Mouse (Mus musculus) common myeloid progenitor, adult 5-6 weeks (primary cell): ENCODE results near the gene Olfr304. TPM values are rescaled to one million over a fixed set of nuclear protein-coding genes. Genes with fewer than 3 reads are reported as not detected.
"Not testable (repeated sequence)": the region's sequence is repeated elsewhere in the genome, so short reads cannot be mapped to it uniquely, and the experiment has no call there.

ENCODE experiments used
- ATAC-seq: replicated peaks from 2 replicates; pipeline ENCODE4 v1.8.0; 2016; ENCODE audit warnings: low read depth, mild to moderate bottlenecking, moderate TSS enrichment, inconsistent platforms; ENCODE audit not compliant: poor library complexity, severe bottlenecking
- total RNA-seq: library from RNA; stranded (forward); fragments of 200-1000, 187-1606 nt; gene quantifications from 2 replicates; pipeline ENCODE4 v1.2.3, GENCODE M21; 2017

Gene Olfr304
- total RNA-seq, result not detected in 2 replicates

DNA sequence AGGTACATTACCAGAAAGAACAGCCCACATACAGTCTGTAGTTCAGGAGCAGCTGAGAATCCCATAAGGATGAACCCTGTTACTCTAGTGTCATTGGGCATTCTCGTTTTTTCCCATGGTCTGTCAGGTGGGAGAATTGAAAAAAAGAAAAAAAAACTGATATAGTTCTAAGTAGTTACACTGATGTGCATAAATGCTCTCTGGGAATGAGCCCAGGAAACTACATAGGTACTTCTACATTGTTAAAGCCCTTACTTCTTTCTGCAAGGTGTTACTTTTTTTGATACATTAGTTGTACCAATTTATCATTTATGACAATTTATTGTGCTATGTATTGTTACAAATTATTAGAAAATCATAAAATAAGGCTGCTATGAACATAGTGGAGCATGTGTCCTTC lies at the start of gene Olfr304:
Gene Olfr304 (minus strand): TSS at position 101 of the 400 bp plus-strand sequence.
- no peak for ATAC-seq

DNA sequence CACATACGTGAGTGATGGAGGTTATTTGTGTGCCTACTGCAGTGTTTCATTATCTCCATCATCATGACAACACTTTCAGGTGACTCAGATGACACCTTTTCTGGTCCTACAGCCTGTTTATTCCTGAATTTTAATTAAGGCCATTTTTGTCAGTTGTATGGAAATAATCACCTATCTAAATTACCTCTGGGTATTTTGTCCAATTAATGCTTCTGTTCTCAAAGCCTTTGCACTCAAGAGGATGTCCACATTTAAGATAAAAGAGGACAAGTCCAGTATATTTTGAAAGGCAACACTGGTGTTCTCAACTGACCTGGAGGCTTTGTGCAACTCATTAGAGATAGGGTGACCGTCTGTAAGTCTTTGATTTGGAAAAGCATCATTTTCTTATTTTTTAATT lies 17.1 kb upstream of the Olfr304 start, which contains the start of gene Olfr301:
Gene Olfr301 (plus strand): TSS at position 301 of the 400 bp plus-strand sequence.
- no peak for ATAC-seq

- ATAC-seq, result no peak
Measured at GRCm38 (mm10) chr7:86397689-86398088, 11.2 kb upstream of the Olfr304 start, which contains the start of gene Olfr303. TSS of gene Olfr303 (minus strand) at chr7:86397789.

DNA sequence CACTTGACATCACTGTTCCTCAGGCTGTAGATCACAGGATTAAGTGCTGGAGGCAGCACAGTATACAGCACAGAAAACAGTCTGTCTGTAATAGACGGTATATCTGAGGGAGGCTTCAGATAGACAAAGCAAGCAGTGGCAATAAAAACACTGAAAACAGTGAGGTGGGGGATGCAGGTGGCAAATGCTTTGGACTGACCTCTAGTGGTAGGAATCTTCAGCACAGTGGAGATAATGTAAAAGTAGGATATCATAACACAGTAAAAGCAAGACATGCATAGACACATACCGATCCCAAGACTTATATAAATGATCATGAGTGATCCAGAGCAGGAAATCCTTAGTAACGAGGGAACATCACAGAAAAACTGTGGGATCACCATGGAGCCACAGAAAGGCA lies 689 bp downstream of the Olfr304 start:
- ATAC-seq, result no peak

- no peak for ATAC-seq
Measured at GRCm38 (mm10) chr7:86366828-86367227, 19.6 kb downstream of the Olfr304 start, which contains the start of gene Olfr305. TSS of gene Olfr305 (minus strand) at chr7:86366928.

DNA sequence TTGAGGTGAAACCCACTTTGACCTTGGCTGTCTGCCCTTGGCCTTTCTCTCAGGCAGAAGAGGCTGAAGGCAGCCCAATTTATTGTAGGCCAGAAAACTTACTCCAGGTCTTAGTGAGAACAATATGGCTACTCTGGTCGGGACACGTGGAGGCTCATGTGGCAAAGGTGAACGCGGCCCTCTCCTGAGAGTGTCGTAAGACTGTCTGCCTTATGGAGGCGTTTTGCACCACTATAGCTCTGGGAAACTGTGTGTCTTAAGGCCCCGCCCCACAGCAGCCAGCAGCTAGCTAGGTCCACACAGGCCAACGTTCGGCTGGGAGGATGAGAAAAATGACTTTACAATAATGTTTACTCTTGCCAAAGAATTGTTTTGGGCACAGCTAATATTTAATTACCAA lies 40.2 kb downstream of the Olfr304 start:
- ATAC-seq, result not testable (repeated sequence)

GRCm38 (mm10) chr7:86344253-86344652 lies 42.2 kb downstream of the Olfr304 start:
- ATAC-seq, result no peak

DNA sequence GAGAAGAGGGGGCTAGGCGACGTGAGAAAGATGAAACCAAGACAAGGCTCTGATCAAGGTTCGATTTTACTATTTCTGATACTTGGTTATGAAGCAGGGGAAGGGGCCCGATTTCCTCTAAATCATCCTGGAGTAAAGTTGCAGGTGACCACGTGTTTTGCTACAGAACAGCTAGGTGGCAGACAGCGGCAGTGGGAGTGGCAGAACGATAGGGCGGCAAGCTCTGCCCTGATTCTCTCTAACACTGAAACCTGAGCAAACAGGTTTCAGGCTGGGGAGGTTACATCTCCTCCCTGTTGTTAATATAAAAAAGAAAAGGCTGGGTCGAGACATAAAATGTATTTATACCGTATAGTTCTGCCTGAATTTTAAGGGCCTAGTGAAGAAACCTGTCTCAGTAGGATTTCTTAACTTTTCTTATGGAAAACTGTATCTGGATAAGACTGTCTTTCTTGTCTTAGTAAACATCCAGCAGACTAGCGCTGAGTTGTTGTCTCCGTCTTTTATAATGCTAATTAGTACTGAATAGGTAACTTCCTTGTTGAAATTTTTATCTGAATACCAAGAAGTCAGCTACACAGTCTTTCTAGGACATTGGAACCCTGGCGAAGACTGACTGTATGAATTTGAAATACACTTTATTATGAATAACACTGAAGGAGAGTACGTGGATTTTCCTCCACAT lies 43.4 kb downstream of the Olfr304 start:
- no peak for ATAC-seq

GRCm38 (mm10) chr7:86337486-86337885 lies 49.0 kb downstream of the Olfr304 start, which contains the start of gene Olfr307:
TSS of gene Olfr307 (minus strand) at chr7:86337586.
- ATAC-seq, result no peak

Other genes starting within 250 kb of the Olfr304 start
- not detected in 2 replicates for gene Vmn2r75, start 214.9 kb downstream of the Olfr304 start, total RNA-seq
- not detected in 2 replicates for gene Vmn2r76, start 140.3 kb downstream of the Olfr304 start, total RNA-seq
- not detected in 2 replicates for gene Olfr310, start 109.5 kb downstream of the Olfr304 start, total RNA-seq
- not detected in 2 replicates for gene Olfr309, start 73.0 kb downstream of the Olfr304 start, total RNA-seq
- not detected in 2 replicates for gene Olfr308, start 61.0 kb downstream of the Olfr304 start, total RNA-seq
- gene Olfr307, start 49.1 kb downstream of the Olfr304 start, total RNA-seq, result not detected in 2 replicates
- gene Olfr305, start 19.7 kb downstream of the Olfr304 start, total RNA-seq, result not detected in 2 replicates
- not detected in 2 replicates for gene Olfr303, start 11.1 kb upstream of the Olfr304 start, total RNA-seq
- not detected in 2 replicates for gene Olfr301, start 17.2 kb upstream of the Olfr304 start, total RNA-seq
- gene Olfr299, start 73.3 kb upstream of the Olfr304 start, total RNA-seq, result not detected in 2 replicates
- gene Olfr298, start 105.8 kb upstream of the Olfr304 start, total RNA-seq, result not detected in 2 replicates
- gene Olfr297, start 133.3 kb upstream of the Olfr304 start, total RNA-seq, result not detected in 2 replicates
- not detected in 2 replicates for gene Olfr295, start 197.2 kb upstream of the Olfr304 start, total RNA-seq
- gene Olfr294, start 230.0 kb upstream of the Olfr304 start, total RNA-seq, result not detected in 2 replicates